Mouse (Mus musculus) kidney, postnatal 4 days (tissue): ENCODE measurements around the gene Cd247.

Experiments used
- DNase-seq, 2 experiments: peaks; one replicate each; pipeline ENCODE4 v3.0.0; 2021; ENCODE audit warnings: mixed read lengths in 2 of 2

Cd247 gene

GRCm38 (mm10) chr1:165779954-165780585 is 8.4 kb upstream of the Cd247 start:
- DNase-seq, result peak in 1 of 2 experiments; percentile 47

- peak; percentile 57 to 68 for DNase-seq
Observed at GRCm38 (mm10) chr1:165780586-165781111, 7.8 kb upstream of the Cd247 start.

- DNase-seq, result no peak
Observed at GRCm38 (mm10) chr1:165781426-165781825, 7.1 kb upstream of the Cd247 start.

- no peak for DNase-seq
Observed at GRCm38 (mm10) chr1:165781911-165782310, 6.6 kb upstream of the Cd247 start.

GRCm38 (mm10) chr1:165786296-165786695 is 2.2 kb upstream of the Cd247 start:
- DNase-seq, result no peak

GRCm38 (mm10) chr1:165789066-165789660 is 682 bp downstream of the Cd247 start:
- no peak for DNase-seq

GRCm38 (mm10) chr1:165789963-165790362 is 1.5 kb downstream of the Cd247 start:
- DNase-seq, result no peak

- no peak for DNase-seq
Observed at GRCm38 (mm10) chr1:165790461-165791210, 2.2 kb downstream of the Cd247 start.

GRCm38 (mm10) chr1:165791411-165791810 is 2.9 kb downstream of the Cd247 start:
- no peak for DNase-seq

GRCm38 (mm10) chr1:165801709-165802310 is 13.3 kb downstream of the Cd247 start:
- no peak for DNase-seq

- no peak for DNase-seq
Observed at GRCm38 (mm10) chr1:165803107-165803506, 14.6 kb downstream of the Cd247 start.

- DNase-seq, result no peak
Observed at GRCm38 (mm10) chr1:165804133-165804532, 15.7 kb downstream of the Cd247 start.

- no peak for DNase-seq
Observed at GRCm38 (mm10) chr1:165810633-165811032, 22.2 kb downstream of the Cd247 start.

- no peak for DNase-seq
Observed at GRCm38 (mm10) chr1:165811170-165811569, 22.7 kb downstream of the Cd247 start.

- no peak for DNase-seq
Observed at GRCm38 (mm10) chr1:165812775-165813174, 24.3 kb downstream of the Cd247 start.

- DNase-seq, result peak; percentile 23 to 36
Observed at GRCm38 (mm10) chr1:165814116-165814515, 25.6 kb downstream of the Cd247 start.

- peak in 1 of 2 experiments; percentile 31 for DNase-seq
Observed at GRCm38 (mm10) chr1:165814521-165815278, 26.2 kb downstream of the Cd247 start.

- no peak for DNase-seq
Observed at GRCm38 (mm10) chr1:165816391-165816790, 27.9 kb downstream of the Cd247 start.

- DNase-seq, result no peak
Observed at GRCm38 (mm10) chr1:165817264-165817663, 28.8 kb downstream of the Cd247 start.

- DNase-seq, result no peak
Observed at GRCm38 (mm10) chr1:165818145-165818860, 29.8 kb downstream of the Cd247 start.

GRCm38 (mm10) chr1:165819147-165819546 is 30.7 kb downstream of the Cd247 start:
- DNase-seq, result no peak

- DNase-seq, result no peak
Observed at GRCm38 (mm10) chr1:165822031-165822430, 33.5 kb downstream of the Cd247 start.
